Mouse (Mus musculus) layer of hippocampus, adult 9-10 months (tissue): ENCODE data around the gene Cntnap1.

Experiments used
- DNase-seq: peaks from one replicate; pipeline ENCODE4 v3.0.0; 2022; ENCODE audit warnings: low spot score

The Cntnap1 gene

DNA sequence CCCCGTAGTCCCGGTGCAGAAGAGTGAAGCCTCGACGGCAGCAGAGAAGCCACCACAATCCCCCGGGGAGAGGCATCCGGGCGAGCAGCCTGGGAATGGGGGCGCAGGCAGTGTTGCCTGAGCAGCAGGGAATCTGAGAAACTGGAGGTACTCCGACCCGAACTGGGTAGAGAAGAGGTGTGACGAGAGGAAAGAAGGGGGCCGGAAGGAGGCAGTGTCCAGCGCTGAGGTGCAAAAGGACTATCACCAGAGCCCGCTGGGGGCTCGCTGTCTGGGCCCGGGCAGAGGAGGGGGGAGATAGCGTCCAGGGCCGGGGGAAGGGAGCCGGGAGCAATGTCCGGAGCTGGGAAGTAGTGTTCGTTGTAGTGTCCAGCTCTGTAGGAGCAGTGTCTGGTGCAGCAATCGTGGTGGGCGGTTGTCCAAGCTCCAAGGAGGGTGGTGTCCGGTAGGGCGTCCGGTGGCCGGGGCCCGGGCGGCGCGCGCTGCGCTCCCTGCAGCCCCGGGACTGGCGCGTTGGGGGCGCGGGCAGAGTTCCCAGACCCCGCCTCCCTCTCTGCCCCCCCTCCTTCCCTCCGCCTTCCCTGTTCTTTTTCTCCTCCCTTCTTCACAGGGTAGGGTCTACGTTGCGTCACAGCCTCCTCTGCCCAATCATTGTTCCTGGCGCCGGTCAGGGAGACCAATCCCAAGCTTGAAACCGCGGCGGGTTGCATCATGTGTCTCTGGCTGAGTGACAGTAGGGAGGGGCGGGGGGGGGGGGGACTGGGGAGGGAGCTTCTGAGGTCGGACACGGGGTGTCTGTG lies 688 bp downstream of the Cntnap1 start, which contains the start of gene Plekhh3:
TSS of gene Plekhh3 (minus strand) at position 541 of the 800 bp plus-strand sequence.
- DNase-seq: peak; percentile 93

GRCm38 (mm10) chr11:101171721-101172433 lies 1.6 kb downstream of the Cntnap1 start:
- DNase-seq: no peak

DNA sequence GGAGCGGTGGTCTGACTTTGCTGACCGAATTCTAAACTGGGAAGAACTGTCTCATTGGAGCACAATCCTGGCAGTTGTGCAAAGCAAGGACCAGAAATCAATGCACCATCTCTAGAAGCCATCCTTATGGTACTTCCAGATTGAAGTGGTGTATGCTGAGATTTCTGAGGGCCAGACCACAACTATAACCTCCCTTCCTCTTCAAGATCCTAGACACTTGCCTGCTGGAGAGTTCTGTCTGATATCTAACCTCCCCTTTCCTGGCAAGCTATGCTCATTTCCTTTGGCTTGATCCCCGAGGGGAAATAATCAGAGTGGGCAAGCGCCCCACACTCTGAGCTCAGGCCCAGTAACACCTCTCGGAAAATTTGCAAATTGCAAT lies 2.1 kb downstream of the Cntnap1 start:
- DNase-seq: no peak

DNA sequence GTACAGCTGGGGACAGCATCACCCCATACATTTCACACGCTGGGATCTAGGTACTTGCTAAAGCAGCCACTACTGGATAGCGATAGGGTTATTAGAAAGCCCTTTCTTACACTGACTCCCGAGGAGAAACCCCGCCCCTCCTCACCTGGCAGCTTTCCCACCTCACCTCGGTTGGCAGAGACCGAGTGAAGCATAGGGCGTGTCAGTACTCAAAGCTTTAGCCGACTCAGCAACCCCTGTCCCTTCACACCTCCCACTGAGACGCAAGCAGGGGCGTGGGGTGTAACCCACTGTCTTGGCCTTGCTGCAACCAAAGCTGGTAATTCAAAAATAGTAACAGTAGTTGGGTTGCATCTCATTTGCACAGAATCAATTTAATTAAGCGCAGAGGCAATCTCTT lies 2.8 kb downstream of the Cntnap1 start:
- DNase-seq: no peak

- no peak for DNase-seq
Measured at GRCm38 (mm10) chr11:101173631-101174388, 3.5 kb downstream of the Cntnap1 start.

- no peak for DNase-seq
Measured at GRCm38 (mm10) chr11:101174389-101174745, 4.0 kb downstream of the Cntnap1 start.

- DNase-seq: no peak
Measured at GRCm38 (mm10) chr11:101174851-101175628, 4.7 kb downstream of the Cntnap1 start, which contains the start of gene Ccr10. Gene Ccr10 (minus strand): TSS chr11:101175443.

GRCm38 (mm10) chr11:101175636-101176116 lies 5.4 kb downstream of the Cntnap1 start:
- no peak for DNase-seq

DNA sequence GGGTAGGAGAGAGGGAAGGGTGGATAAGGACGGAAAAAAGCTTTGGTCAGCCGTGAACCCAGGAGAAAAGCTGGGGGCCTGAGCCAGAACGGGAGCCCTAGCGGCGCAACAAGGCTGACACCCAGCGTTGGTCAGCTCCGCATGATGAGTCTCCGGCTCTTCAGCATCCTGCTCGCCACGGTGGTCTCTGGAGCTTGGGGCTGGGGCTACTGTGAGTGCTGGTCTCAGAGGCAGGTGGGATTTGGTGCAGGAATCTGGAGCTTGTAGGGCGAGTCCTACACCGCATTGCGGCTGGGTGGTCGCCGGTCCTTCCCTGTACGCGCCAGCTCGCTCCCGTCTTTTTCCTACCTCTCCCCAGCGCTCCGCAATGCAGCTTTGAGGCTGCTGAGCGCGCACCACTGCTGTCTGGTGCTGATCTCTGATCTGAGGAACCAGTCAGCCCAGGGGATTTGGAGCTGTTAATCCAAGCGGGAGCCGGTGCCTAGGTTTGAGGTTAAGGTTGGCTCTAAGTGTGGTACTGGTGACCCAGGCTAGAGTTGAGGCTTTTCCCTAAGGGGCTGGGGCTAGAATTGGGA lies 5.9 kb downstream of the Cntnap1 start:
- no peak for DNase-seq

- no peak for DNase-seq
Measured at GRCm38 (mm10) chr11:101176933-101177773, 6.8 kb downstream of the Cntnap1 start.

DNA sequence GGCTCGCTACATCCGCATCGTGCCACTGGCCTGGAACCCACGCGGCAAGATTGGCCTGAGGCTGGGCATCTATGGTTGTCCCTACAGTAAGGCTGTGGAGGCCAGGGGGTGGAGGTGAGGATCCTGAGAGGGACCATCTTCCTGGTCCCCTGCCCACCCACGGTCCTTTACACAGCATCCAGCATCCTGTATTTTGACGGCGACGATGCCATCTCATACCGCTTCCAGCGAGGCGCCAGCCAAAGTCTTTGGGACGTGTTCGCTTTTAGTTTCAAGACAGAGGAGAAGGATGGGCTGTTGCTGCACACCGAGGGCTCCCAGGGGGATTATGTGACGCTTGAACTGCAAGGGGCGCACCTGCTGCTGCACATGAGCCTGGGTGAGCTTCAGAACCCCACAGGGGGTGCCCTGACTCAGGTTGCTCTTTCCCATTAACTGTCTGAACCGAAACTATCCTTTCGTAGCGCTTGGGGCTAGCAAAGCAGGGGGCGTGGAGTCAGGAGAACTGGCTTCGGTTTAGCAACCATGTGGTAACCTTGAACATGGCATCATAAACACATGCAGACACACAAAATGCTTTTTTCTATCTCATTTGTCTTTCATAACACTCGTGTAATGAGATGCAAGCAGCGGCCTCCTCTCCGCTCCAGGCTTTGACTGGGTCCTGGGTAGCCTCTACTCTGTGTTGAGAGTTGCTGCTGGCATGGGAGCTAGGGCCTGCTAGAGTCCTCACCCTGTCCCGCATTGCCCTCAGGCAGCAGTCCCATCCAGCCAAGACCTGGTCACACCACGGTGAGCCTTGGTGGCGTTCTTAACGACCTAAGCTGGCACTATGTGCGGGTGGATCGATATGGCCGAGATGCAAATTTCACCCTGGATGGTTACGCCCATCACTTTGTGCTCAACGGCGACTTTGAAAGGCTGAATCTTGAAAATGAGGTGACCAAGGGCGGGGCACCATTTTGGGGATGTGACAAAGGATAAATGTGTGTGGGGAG lies 8.0 kb downstream of the Cntnap1 start:
- DNase-seq: no peak

DNA sequence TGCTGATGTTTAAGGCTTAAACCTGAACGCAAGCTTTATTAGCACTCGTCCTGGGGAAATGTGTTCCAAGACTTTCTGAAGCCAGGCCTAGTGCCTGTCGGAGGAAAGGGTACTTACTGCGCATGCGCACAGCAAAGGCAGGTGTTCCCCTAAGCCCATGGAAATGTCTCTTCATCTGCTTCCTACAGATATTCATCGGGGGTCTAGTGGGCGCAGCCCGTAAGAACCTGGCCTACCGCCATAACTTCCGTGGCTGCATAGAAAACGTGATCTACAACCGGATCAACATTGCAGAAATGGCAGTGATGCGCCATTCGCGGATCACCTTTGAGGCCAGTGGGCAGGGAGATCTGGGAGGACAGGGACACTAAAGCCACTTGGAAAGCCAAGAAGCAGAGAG lies 9.0 kb downstream of the Cntnap1 start:
- DNase-seq: no peak

- no peak for DNase-seq
Measured at GRCm38 (mm10) chr11:101180261-101180660, 9.9 kb downstream of the Cntnap1 start.

- no peak for DNase-seq
Measured at GRCm38 (mm10) chr11:101180846-101181740, 10.8 kb downstream of the Cntnap1 start.

GRCm38 (mm10) chr11:101181961-101182360 lies 11.6 kb downstream of the Cntnap1 start:
- no peak for DNase-seq

- DNase-seq: no peak
Measured at GRCm38 (mm10) chr11:101182771-101183517, 12.6 kb downstream of the Cntnap1 start.

DNA sequence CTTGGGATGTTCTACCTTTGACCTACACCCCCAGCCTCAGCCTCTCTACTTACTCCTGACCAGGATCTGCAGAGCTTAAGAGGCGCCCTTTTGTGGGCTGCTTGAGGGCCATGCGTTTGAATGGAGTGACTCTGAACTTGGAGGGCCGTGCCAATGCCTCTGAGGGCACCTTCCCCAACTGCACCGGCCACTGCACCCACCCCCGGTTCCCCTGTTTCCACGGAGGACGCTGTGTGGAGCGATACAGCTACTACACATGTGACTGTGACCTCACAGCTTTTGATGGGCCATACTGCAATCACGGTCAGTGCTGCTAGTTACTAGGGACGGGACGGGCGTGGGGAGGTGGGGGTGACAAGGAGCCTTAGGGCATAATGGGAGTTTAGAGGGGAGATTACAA lies 14.7 kb downstream of the Cntnap1 start:
- no peak for DNase-seq
